Mouse (Mus musculus): Measurements from ENCODE around the gene Elf1. TPM values are rescaled to one million over a fixed set of nuclear protein-coding genes. Genes with fewer than 3 reads are reported as not detected.
A peak's percentile ranks its signal among the peaks of the same experiment; 100 is the strongest.

The Elf1 gene
- total and polyA plus RNA-seq, 3 experiments = 21.5 to 43.1 (median 24.2) TPM

- TF ChIP-seq USF2 (IDR thresholded peaks at IDR 0.05; ENCODE audit: borderline replicate concordance in 1 of 2, insufficient read depth in 1 of 2, low read depth in 1 of 2, low read length in 2 of 2) = peak in 1 of 2 experiments; percentile 51; a peak in 1 of 4 replicates
- TF ChIP-seq RAD21 (IDR thresholded peaks at IDR 0.05; ENCODE audit: low read depth, low read length) = no peak
- TF ChIP-seq TBP (IDR thresholded peaks at IDR 0.05; ENCODE audit: low read depth, low read length) = peak; percentile 84
- TF ChIP-seq MAX (IDR thresholded peaks at IDR 0.05; ENCODE audit: low read length) = peak; percentile 56; the same call in 1 of the 2 replicates
- TF ChIP-seq SMC3 (IDR thresholded peaks at IDR 0.05; ENCODE audit: low read depth, low read length) = no peak
- TF ChIP-seq SIN3A (IDR thresholded peaks at IDR 0.05; ENCODE audit: low read length) = peak; percentile 80
- no peak for TF ChIP-seq CHD2 (IDR thresholded peaks at IDR 0.05; ENCODE audit: low read length)
- TF ChIP-seq CHD1 (IDR thresholded peaks at IDR 0.05; ENCODE audit: low read depth, low read length) = 0 out of 2 replicates have a peak, but pooled peaks have one; percentile 4
- no peak for TF ChIP-seq POLR2AphosphoS5 (IDR thresholded peaks at IDR 0.05; ENCODE audit: borderline replicate concordance, low read depth, low read length)
- TF ChIP-seq ELF1 (IDR thresholded peaks at IDR 0.05; ENCODE audit: low read depth, low read length) = peak; percentile 81
- TF ChIP-seq USF1 (IDR thresholded peaks at IDR 0.05; ENCODE audit: low read depth, low read length) = peak; percentile 91
- TF ChIP-seq NELFE (IDR thresholded peaks at IDR 0.05; ENCODE audit: low read depth, low read length) = peak; percentile 68
- no peak for TF ChIP-seq TAL1 (IDR thresholded peaks at IDR 0.05; ENCODE audit: low read length)
- no peak for TF ChIP-seq MAZ (IDR thresholded peaks at IDR 0.05; ENCODE audit: low read depth, low read length)
- no peak for TF ChIP-seq MAFK (IDR thresholded peaks at IDR 0.05; ENCODE audit: borderline replicate concordance, low read depth, low read length)
- TF ChIP-seq BHLHE40 (IDR thresholded peaks at IDR 0.05; ENCODE audit: borderline replicate concordance, low read depth, low read length) = peak; percentile 89
These were observed 106.3 kb downstream of the Elf1 start, which contains the start of gene Sugt1 (continued) for GRCm38 (mm10) chr14:79587139-79587851.

DNA sequence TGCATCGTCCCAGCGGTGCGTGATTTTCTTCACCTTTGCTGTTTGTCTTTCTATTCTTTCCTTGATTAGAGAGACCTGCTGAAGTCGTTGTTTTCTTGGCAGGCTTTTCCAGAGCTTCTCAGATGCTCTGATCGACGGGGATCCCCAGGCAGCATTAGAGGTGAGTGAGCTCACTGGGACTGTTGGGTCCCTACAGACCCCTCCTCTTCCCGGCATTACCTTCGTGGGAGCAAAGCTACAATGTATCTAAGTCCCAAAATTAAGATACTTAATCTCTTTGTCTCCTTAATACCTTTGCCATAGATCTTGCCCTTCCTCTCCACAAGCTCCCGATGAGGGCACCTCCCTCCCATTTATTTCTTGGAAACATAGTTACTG is 106.8 kb downstream of the Elf1 start:
- H3K4me3 ChIP-seq (ENCODE audit: control insufficient read depth in 1 of 2, insufficient read depth in 1 of 2, low read depth in 2 of 2, low read length in 2 of 2) = peak overlapping the region; percentile 92 to 93
- peaks cover 0 to 16% of the 10 kb centered on the region in 2 experiments; a peak in 3 of 4 replicates for H3K36me3 ChIP-seq (ENCODE audit: control insufficient read depth in 1 of 2, insufficient read depth in 2 of 2, low read length in 2 of 2)
- no peaks in the 10 kb centered on the region for H3K9me3 ChIP-seq (replicated peaks; ENCODE audit: insufficient read depth, low read length)
- H3K27ac ChIP-seq (ENCODE audit: control insufficient read depth, low read depth, low read length) = peak overlapping the region; percentile 88
- DNase-seq (ENCODE audit: low read depth, low spot score) = no peak
- TF ChIP-seq NELFE (IDR thresholded peaks at IDR 0.05; ENCODE audit: low read depth, low read length) (0 out of 2 replicates have a peak, but pooled peaks have one; percentile 42), TBP (IDR thresholded peaks at IDR 0.05; ENCODE audit: low read depth, low read length) (0 out of 2 replicates have a peak, but pooled peaks have one; percentile 3), POLR2A (IDR thresholded peaks at IDR 0.05; ENCODE audit: control insufficient read depth in 1 of 2, insufficient read depth in 1 of 2, low read depth in 1 of 2, low read length in 2 of 2, poor library complexity in 1 of 2) (peak in 1 of 2 experiments; percentile 12; a peak in 1 of 4 replicates), ZMIZ1 (IDR thresholded peaks at IDR 0.05; ENCODE audit: low read depth, low read length) (no peak)
- no peaks in the 10 kb centered on the region for H3K27me3 ChIP-seq (ENCODE audit: control insufficient read depth in 1 of 2, insufficient read depth in 2 of 2, low read length in 2 of 2)
- peak overlapping the region; percentile 91 for H3K9ac ChIP-seq (ENCODE audit: control insufficient read depth, low read depth, low read length, poor library complexity, severe bottlenecking)
- peaks cover 42% of the 10 kb centered on the region for H3K79me2 ChIP-seq (ENCODE audit: control insufficient read depth, insufficient read depth, low read length, poor library complexity)
- H3K4me1 ChIP-seq (ENCODE audit: control insufficient read depth in 1 of 2, insufficient read depth in 2 of 2, low read length in 2 of 2) = peaks cover 3 to 12% of the 10 kb centered on the region in 2 experiments; a peak in 3 of 4 replicates

Data from MEL (cell line).